Mouse (Mus musculus) forebrain, embryonic 15.5 days (tissue): ENCODE measurements around the gene Rab1b. TPM values are rescaled to one million over a fixed set of nuclear protein-coding genes. Genes with fewer than 3 reads are reported as not detected.
A peak's percentile ranks its signal among the peaks of the same experiment; 100 is the strongest.
"Not testable (repeated sequence)": the region's sequence is repeated elsewhere in the genome, so short reads cannot be mapped to it uniquely, and the experiment has no call there.

Experiments used
- ATAC-seq: fragments of 200-750 bp; cut with Nextera tagmentation; replicated peaks from 2 replicates; pipeline ENCODE4 v1.8.0; 2017; ENCODE audit warnings: mild to moderate bottlenecking, moderate TSS enrichment, moderate library complexity
- H3K27ac ChIP-seq: fragments of 300-500 bp; sonication (generic); replicated peaks from 2 replicates; pipeline ENCODE4 v1.5.1; 2015; ENCODE audit warnings: mild to moderate bottlenecking, inconsistent platforms
- H3K27me3 ChIP-seq: fragments of 300-500 bp; sonication (generic); 2 replicates; pipeline ENCODE4 v1.6.1; 2015; ENCODE audit warnings: inconsistent platforms
- H3K36me3 ChIP-seq: fragments of 300-500 bp; sonication (generic); 2 replicates; pipeline ENCODE4 v1.6.1; 2015; ENCODE audit warnings: mild to moderate bottlenecking, inconsistent platforms
- H3K4me1 ChIP-seq: fragments of 300-500 bp; sonication (generic); 2 replicates; pipeline ENCODE4 v1.6.1; 2015; ENCODE audit warnings: inconsistent platforms
- H3K4me2 ChIP-seq: fragments of 300-500 bp; sonication (generic); replicated peaks from 2 replicates; pipeline ENCODE4 v1.6.1; 2015; ENCODE audit warnings: mild to moderate bottlenecking, inconsistent platforms
- H3K4me3 ChIP-seq: fragments of 300-500 bp; sonication (generic); 2 replicates; pipeline ENCODE4 v1.5.1; 2015; ENCODE audit warnings: mild to moderate bottlenecking, inconsistent platforms
- H3K9ac ChIP-seq: fragments of 300-500 bp; sonication (generic); replicated peaks from 2 replicates; pipeline ENCODE4 v1.6.1; 2015; ENCODE audit warnings: mild to moderate bottlenecking, inconsistent platforms
- H3K9me3 ChIP-seq: fragments of 300-500 bp; sonication (generic); 2 replicates; pipeline ENCODE4 v1.6.1; 2016; ENCODE audit warnings: inconsistent platforms
- whole genome bisulfite sequencing: fragments of 180-500 bp; shearing (Covaris S2); methylation state at CpG from one replicate; pipeline ENCODE4 v1.1.7; 2015; ENCODE audit warnings: mixed read lengths; 5-methylcytosine and 5-hydroxymethylcytosine counted together
- polyA plus RNA-seq: library from polyadenylated mRNA; unstranded; fragments of >200 nt; fragmentation: Nextera tagmentation; extraction: Ambion mirVana; gene quantifications from 2 replicates; pipeline ENCODE4 v1.2.1, GENCODE M21; 2015

Rab1b gene
- polyA plus RNA-seq, 1 experiment from 2014 or later = 243 TPM

DNA sequence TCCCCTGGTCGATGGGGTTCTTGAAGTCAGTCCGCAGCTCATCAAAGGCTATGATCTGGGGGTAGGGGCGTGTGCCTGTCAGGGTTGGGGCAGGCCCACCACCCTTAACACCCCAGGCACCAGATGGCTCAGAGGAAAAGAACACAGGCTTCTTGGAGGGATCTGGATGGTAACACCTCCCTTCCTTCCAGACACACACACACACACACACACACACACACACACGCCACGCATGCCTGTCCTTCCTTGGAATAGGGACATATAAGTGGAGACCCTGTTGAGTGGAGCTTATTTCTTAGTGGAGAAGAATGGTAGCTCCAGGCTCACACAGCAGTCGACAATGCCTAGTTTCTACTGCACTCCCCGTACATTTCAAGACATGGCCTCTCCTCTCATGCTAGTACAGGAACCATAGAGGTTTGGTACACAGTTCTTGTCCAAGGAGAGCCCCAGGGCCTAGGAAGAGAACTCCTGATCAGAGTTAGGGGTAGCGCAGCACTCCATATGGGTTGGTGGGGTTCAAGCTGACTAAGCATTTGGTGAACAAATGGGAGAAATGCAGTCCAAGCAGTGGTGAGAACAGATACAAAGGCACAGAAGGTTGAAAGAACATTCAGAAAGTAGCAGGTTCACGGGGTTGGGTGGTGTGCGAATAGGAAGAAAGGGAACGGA, 12.0 kb downstream of the Rab1b start:
- Histone ChIP-seq H3K27ac (peak overlapping the region; percentile 95), H3K9me3 (no peaks in the 10 kb centered on the region), H3K27me3 (no peaks in the 10 kb centered on the region), H3K4me2 (peak overlapping the region; percentile 85), H3K36me3 (peaks cover 37% of the 10 kb centered on the region), H3K9ac (peak overlapping the region; percentile 99; the same call in 1 of the 2 replicates), H3K4me1 (peaks cover 62% of the 10 kb centered on the region), H3K4me3 (peak overlapping the region; percentile 94)
- peak; percentile 36; the same call in 1 of the 2 replicates for ATAC-seq
- WGBS = 27% methylated on average over 11 of the region's 11 CpGs

- peak overlapping the region; percentile 95 for H3K27ac ChIP-seq
- H3K36me3 ChIP-seq = peaks cover 35% of the 10 kb centered on the region
- no peaks in the 10 kb centered on the region for H3K9me3 ChIP-seq
- H3K27me3 ChIP-seq = no peaks in the 10 kb centered on the region
- 0% methylated on average over 21 of the region's 21 CpGs for WGBS
- H3K4me2 ChIP-seq = peak overlapping the region; percentile 85
- peaks cover 62% of the 10 kb centered on the region for H3K4me1 ChIP-seq
- peak overlapping the region; percentile 94 for H3K4me3 ChIP-seq
- peak overlapping the region; percentile 99 for H3K9ac ChIP-seq
- peak; percentile 74 for ATAC-seq
These were observed 12.6 kb downstream of the Rab1b start for GRCm38 (mm10) chr19:5094243-5094632.

- H3K36me3 ChIP-seq = peaks cover 35% of the 10 kb centered on the region
- no peaks in the 10 kb centered on the region for H3K27me3 ChIP-seq
- H3K4me1 ChIP-seq = peaks cover 62% of the 10 kb centered on the region
These were observed 13.2 kb downstream of the Rab1b start for GRCm38 (mm10) chr19:5093481-5094242.

GRCm38 (mm10) chr19:5092083-5092482, 14.8 kb downstream of the Rab1b start:
- H3K4me1 ChIP-seq = peaks cover 61% of the 10 kb centered on the region
- no peak overlapping the region for H3K27ac ChIP-seq
- no peak overlapping the region for H3K9ac ChIP-seq
- peaks cover 35% of the 10 kb centered on the region for H3K36me3 ChIP-seq
- H3K27me3 ChIP-seq = no peaks in the 10 kb centered on the region
- ATAC-seq = no peak
- no peak overlapping the region for H3K4me2 ChIP-seq
- WGBS = 92% methylated on average over 10 of the region's 10 CpGs
- H3K4me3 ChIP-seq = no peak overlapping the region
- no peaks in the 10 kb centered on the region for H3K9me3 ChIP-seq

More at GRCm38 (mm10) chr19:5093481-5094242, 13.2 kb downstream of the Rab1b start:
- ATAC-seq = no peak
- H3K9ac ChIP-seq = peak overlapping the region; percentile 99
- peak overlapping the region; percentile 95 for H3K27ac ChIP-seq
- WGBS = 72% methylated on average over 12 of the region's 12 CpGs
- H3K4me3 ChIP-seq = peak overlapping the region; percentile 94
- peak overlapping the region; percentile 85 for H3K4me2 ChIP-seq
- H3K9me3 ChIP-seq = no peaks in the 10 kb centered on the region

DNA sequence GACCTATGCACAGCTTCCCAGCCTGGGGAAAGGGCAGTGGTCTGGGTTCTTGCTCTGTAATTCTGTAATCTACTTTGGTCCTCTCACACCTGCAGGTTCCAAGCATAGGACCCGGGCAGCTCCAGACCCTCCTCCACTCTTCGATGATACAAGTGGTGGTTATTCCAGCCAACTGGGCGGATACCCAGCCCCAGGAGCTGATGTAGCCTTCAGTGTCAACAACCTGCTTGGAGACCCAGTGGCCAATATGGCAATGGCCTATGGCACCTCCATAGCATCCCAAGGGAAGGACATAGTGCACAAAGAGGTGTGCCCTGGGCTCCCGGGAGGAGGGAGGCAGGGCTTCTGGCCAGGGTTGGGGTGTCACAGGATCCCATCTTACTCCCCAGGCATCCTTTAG, 17.5 kb downstream of the Rab1b start:
- Histone ChIP-seq H3K27me3 (peaks cover 23% of the 10 kb centered on the region), H3K9ac (peak overlapping the region; percentile 73), H3K4me2 (peak overlapping the region; percentile 94), H3K4me1 (peaks cover 49% of the 10 kb centered on the region), H3K27ac (no peak overlapping the region), H3K4me3 (peak overlapping the region; percentile 86), H3K36me3 (peaks cover 35% of the 10 kb centered on the region), H3K9me3 (no peaks in the 10 kb centered on the region)
- 88% methylated on average over 4 of the region's 4 CpGs for WGBS
- no peak for ATAC-seq

GRCm38 (mm10) chr19:5087884-5088728, 18.8 kb downstream of the Rab1b start, which contains the start of gene Yif1a:
TSS of gene Yif1a (plus strand) at chr19:5088538.
- peak within 1 kb of the TSS; percentile 88 for H3K27ac ChIP-seq
- H3K36me3 ChIP-seq = peaks cover 27% of the 10 kb centered on the region
- peaks cover 35% of the 10 kb centered on the region for H3K27me3 ChIP-seq
- H3K9ac ChIP-seq = peak within 1 kb of the TSS; percentile 73
- H3K9me3 ChIP-seq = no peaks in the 10 kb centered on the region
- peak within 1 kb of the TSS; percentile 86 for H3K4me3 ChIP-seq
- H3K4me2 ChIP-seq = peak within 1 kb of the TSS; percentile 94
- H3K4me1 ChIP-seq = peaks cover 37% of the 10 kb centered on the region
- under 1% methylated on average over 58 of the region's 58 CpGs for WGBS
- ATAC-seq = peak; percentile 93

- H3K4me2 ChIP-seq, H3K27ac ChIP-seq, H3K9ac ChIP-seq, H3K9me3 ChIP-seq, ATAC-seq, H3K4me3 ChIP-seq: not testable (repeated sequence)
- H3K27me3 ChIP-seq = peaks cover 51% of the 10 kb centered on the region
- H3K36me3 ChIP-seq = peaks cover 11% of the 10 kb centered on the region
- H3K4me1 ChIP-seq = peaks cover 34% of the 10 kb centered on the region
- 55% methylated on average over 4 of the region's 4 CpGs for WGBS
These were observed 20.3 kb downstream of the Rab1b start for GRCm38 (mm10) chr19:5086533-5086932.

DNA sequence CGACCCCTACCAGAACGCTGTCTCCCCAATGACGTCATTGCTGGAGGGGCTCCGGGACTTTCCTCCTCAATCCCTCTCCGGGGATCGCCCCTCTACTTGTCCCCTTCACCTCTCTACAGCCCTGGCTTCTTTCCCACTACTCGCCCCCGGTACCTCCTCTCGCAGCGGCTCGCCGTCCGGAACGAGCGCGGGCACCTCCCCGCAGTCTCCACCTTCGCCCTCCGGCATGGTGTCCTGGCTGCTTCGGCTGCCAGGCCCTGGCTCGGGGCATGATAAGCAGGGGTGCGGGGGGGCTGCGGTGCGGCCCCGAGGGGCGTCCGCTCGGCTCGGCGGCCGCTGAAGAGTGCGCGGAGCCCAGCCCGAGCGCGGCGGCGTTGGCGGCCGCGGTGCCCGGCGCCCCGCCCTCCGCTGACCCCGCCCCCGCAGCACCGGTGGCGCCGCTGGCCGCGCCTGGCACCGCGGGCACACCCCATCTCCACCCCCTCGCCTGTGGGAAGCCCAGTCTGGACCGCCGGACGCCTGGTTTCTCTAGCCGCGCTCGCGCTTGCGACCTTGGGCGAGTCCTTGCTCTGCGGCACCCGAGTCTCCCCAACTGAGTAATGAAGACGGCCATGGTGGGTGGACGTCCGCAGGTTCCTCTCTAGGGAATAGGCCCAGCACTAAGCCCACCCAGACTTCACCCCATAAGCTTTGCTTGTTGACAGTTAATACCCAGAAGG, 21.6 kb downstream of the Rab1b start, which contains the start of gene Tmem151a:
Gene Tmem151a, minus strand, starts transcription at position 387 of the 719 bp plus-strand sequence.
- Histone ChIP-seq H3K27ac (no peak within 1 kb of the TSS), H3K27me3 (peaks cover 63% of the 10 kb centered on the region), H3K4me1 (peaks cover 34% of the 10 kb centered on the region), H3K4me3 (peak within 1 kb of the TSS; percentile 64), H3K36me3 (peaks cover under 1% of the 10 kb centered on the region; the same call in 1 of the 2 replicates), H3K9me3 (no peaks in the 10 kb centered on the region), H3K9ac (peak within 1 kb of the TSS; percentile 66), H3K4me2 (peak within 1 kb of the TSS; percentile 93)
- WGBS = under 1% methylated on average over 60 of the region's 69 CpGs
- ATAC-seq = no peak

DNA sequence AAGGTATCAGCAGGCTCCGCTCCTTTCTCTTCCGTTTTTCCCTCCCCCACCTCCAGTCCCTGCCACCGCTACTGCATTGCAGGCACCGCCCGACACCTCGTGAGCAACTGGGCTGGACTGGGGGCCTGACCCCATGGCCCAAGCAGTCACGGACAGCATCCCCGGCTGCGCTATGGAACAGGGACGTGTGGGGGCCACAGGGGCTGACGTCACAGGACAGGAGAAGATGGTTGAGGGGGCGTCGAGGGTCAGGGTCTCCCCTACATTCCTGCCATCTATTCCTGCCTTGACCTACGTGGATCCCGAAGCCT, 22.1 kb downstream of the Rab1b start:
- no peak for ATAC-seq
- H3K9ac ChIP-seq = peak overlapping the region; percentile 66
- H3K27me3 ChIP-seq = peaks cover 66% of the 10 kb centered on the region
- H3K9me3 ChIP-seq = no peaks in the 10 kb centered on the region
- peaks cover 34% of the 10 kb centered on the region for H3K4me1 ChIP-seq
- peak overlapping the region; percentile 93 for H3K4me2 ChIP-seq
- H3K4me3 ChIP-seq = peak overlapping the region; percentile 64
- WGBS = 3% methylated on average over 15 of the region's 15 CpGs
- no peaks in the 10 kb centered on the region; the same call in 1 of the 2 replicates for H3K36me3 ChIP-seq
- H3K27ac ChIP-seq = no peak overlapping the region

DNA sequence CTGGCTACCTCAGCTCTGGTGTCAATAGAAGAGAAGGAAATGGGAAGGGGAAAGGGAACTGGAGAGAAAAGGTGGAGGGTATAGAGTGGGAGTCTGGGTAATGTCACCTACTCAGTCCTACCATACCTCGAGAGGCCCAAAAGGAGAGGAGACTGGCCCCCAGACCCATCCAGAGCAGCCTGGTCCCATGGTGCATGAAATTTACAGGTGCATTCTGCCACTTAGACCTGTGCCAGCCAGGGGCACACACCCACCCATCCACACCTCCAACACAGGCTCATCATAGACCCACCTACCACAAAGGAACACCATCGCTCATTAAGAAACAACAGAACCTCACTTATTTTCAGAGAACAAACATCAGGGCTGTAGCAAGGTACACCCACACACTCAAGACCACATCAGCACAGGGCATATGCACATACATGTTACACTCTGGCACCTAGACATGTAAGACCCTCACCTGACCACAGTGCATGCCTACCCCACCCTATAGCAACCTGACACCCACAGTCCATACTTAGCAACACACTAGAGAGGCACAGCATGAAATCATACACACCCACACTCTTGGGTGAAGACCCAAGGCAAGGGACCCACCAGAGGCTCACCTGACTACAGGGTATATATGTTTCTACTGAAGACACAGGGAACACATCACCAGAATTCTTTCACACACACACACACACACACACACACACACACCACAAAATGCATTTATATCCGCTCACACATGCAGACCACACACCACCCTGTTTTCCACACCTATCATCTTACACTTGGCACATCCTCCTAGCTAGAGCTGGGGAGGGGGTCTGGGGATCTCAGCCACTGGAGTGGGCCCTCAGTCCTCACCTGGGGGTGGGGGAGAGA, 22.7 kb downstream of the Rab1b start:
- H3K4me1 ChIP-seq = peaks cover 30% of the 10 kb centered on the region
- 63% methylated on average over 3 of the region's 3 CpGs for whole genome bisulfite sequencing
- H3K36me3 ChIP-seq = no peaks in the 10 kb centered on the region
- no peak overlapping the region for H3K27ac ChIP-seq
- peaks cover 66% of the 10 kb centered on the region for H3K27me3 ChIP-seq
- H3K9ac ChIP-seq = peak overlapping the region; percentile 66; the same call in 1 of the 2 replicates
- H3K4me3 ChIP-seq = peak overlapping the region; percentile 64
- peak overlapping the region; percentile 93 for H3K4me2 ChIP-seq
- no peak for ATAC-seq
- H3K9me3 ChIP-seq = no peaks in the 10 kb centered on the region
